Mouse (Mus musculus) cerebellum, postnatal 14 days (tissue): ENCODE results near the gene Vmac.

Experiments used
- DNase-seq, 2 experiments: peaks; one replicate each; pipeline ENCODE4 v3.0.0; 2021; ENCODE audit warnings: mixed read lengths in 2 of 2

Gene Vmac

GRCm38 (mm10) chr17:56717363-56718058, at the start of gene Vmac, which contains the start of gene Ndufa11:
TSS of gene Vmac (minus strand) at chr17:56718022.
TSS of gene Ndufa11 (plus strand) at chr17:56717767.
- peak; percentile 98 for DNase-seq

GRCm38 (mm10) chr17:56766631-56767405, 49.0 kb upstream of the Vmac start:
- DNase-seq = no peak

GRCm38 (mm10) chr17:56765431-56765830, 47.6 kb upstream of the Vmac start:
- DNase-seq = no peak

GRCm38 (mm10) chr17:56764474-56765354, 46.9 kb upstream of the Vmac start, which contains the start of gene Dus3l:
TSS of gene Dus3l (plus strand) at chr17:56764757.
- DNase-seq = peak; percentile 89 to 92

- peak in 1 of 2 experiments; percentile 31 for DNase-seq
Measured at GRCm38 (mm10) chr17:56763741-56764250, 46.0 kb upstream of the Vmac start.

- DNase-seq = peak; percentile 82 to 84
Measured at GRCm38 (mm10) chr17:56762769-56763731, 45.2 kb upstream of the Vmac start.

GRCm38 (mm10) chr17:56761991-56762410, 44.2 kb upstream of the Vmac start:
- peak; percentile 92 to 93 for DNase-seq

GRCm38 (mm10) chr17:56761077-56761476, 43.3 kb upstream of the Vmac start:
- DNase-seq = peak in 1 of 2 experiments; percentile 39

GRCm38 (mm10) chr17:56759261-56759660, 41.4 kb upstream of the Vmac start:
- DNase-seq = no peak

GRCm38 (mm10) chr17:56758132-56758531, 40.3 kb upstream of the Vmac start:
- peak; percentile 65 to 87 for DNase-seq

- peak; percentile 49 to 58 for DNase-seq
Measured at GRCm38 (mm10) chr17:56757416-56758123, 39.7 kb upstream of the Vmac start, which contains the start of gene Nrtn. TSS of gene Nrtn (minus strand) at chr17:56757530.

- peak in 1 of 2 experiments; percentile 26 for DNase-seq
Measured at GRCm38 (mm10) chr17:56756703-56757399, 39.0 kb upstream of the Vmac start.

GRCm38 (mm10) chr17:56754271-56755185, 36.7 kb upstream of the Vmac start:
- DNase-seq = peak in 1 of 2 experiments; percentile 18

GRCm38 (mm10) chr17:56753452-56753851, 35.6 kb upstream of the Vmac start:
- no peak for DNase-seq

- no peak for DNase-seq
Measured at GRCm38 (mm10) chr17:56751404-56752072, 33.7 kb upstream of the Vmac start.

GRCm38 (mm10) chr17:56744173-56744572, 26.4 kb upstream of the Vmac start:
- DNase-seq = no peak

- DNase-seq = no peak
Measured at GRCm38 (mm10) chr17:56740788-56741160, 23.0 kb upstream of the Vmac start.

- DNase-seq = no peak
Measured at GRCm38 (mm10) chr17:56740118-56740787, 22.4 kb upstream of the Vmac start.
